Mouse (Mus musculus) MEL (cell line): ENCODE data around the gene Fam102b. TPM values are rescaled to one million over a fixed set of nuclear protein-coding genes. Genes with fewer than 3 reads are reported as not detected.

Experiments
- DNase-seq: peaks from one replicate; pipeline ENCODE4 v3.0.0; 2011; ENCODE audit warnings: low read depth, low spot score
- H3K27ac ChIP-seq: 2 replicates; pipeline ENCODE4 v1.5.1; 2012; ENCODE audit warnings: low read depth, mild to moderate bottlenecking, control low read depth, low read length, moderate library complexity; ENCODE audit not compliant: control insufficient read depth
- H3K27me3 ChIP-seq, 2 experiments: fragments of 150-350 bp in 1 of 2; sonication (generic) in 1 of 2; 2 replicates each; pipeline ENCODE4 v1.6.1; 2012; ENCODE audit warnings: low read length in 2 of 2, mild to moderate bottlenecking in 2 of 2, improper control_type of control experiment in 1 of 2, moderate library complexity in 1 of 2; ENCODE audit not compliant: insufficient read depth in 2 of 2, control insufficient read depth in 1 of 2
- H3K36me3 ChIP-seq, 2 experiments: 2 replicates each; pipeline ENCODE4 v1.6.1; 2012 to 2014; ENCODE audit warnings: low read length in 2 of 2, improper control_type of control experiment in 1 of 2, inconsistent platforms in 1 of 2, mild to moderate bottlenecking in 1 of 2; ENCODE audit not compliant: insufficient read depth in 2 of 2, control insufficient read depth in 1 of 2
- H3K4me1 ChIP-seq, 2 experiments: fragments of 150-350 bp in 1 of 2; sonication (generic) in 1 of 2; 2 replicates each; pipeline ENCODE4 v1.6.1; 2012; ENCODE audit warnings: low read length in 2 of 2, improper control_type of control experiment in 1 of 2, mild to moderate bottlenecking in 1 of 2; ENCODE audit not compliant: insufficient read depth in 2 of 2, control insufficient read depth in 1 of 2
- H3K4me3 ChIP-seq, 2 experiments: fragments of 150-350 bp in 1 of 2; sonication (generic) in 1 of 2; 2 replicates each; pipeline ENCODE4 v1.5.1; 2012; ENCODE audit warnings: low read depth in 2 of 2, low read length in 2 of 2, mild to moderate bottlenecking in 2 of 2, moderate library complexity in 2 of 2, control low read depth in 1 of 2, improper control_type of control experiment in 1 of 2; ENCODE audit not compliant: control insufficient read depth in 1 of 2, insufficient read depth in 1 of 2
- H3K79me2 ChIP-seq: 2 replicates; pipeline ENCODE4 v1.6.1; 2012; ENCODE audit warnings: mild to moderate bottlenecking, low read length, moderate library complexity; ENCODE audit not compliant: control insufficient read depth, poor library complexity, insufficient read depth
- H3K9ac ChIP-seq: 2 replicates; pipeline ENCODE4 v1.6.1; 2012; ENCODE audit warnings: low read depth, mild to moderate bottlenecking, control low read depth, low read length, moderate library complexity; ENCODE audit not compliant: control insufficient read depth, poor library complexity, severe bottlenecking
- H3K9me3 ChIP-seq: fragments of 150-350 bp; sonication (generic); replicated peaks from 2 replicates; pipeline ENCODE4 v1.6.1; 2012; ENCODE audit warnings: mild to moderate bottlenecking, low read length, improper control_type of control experiment, moderate library complexity; ENCODE audit not compliant: insufficient read depth
- BHLHE40 ChIP-seq: IDR thresholded peaks from 2 replicates; pipeline ENCODE4 v1.6.1; 2012; ENCODE audit warnings: low read depth, mild to moderate bottlenecking, inconsistent platforms, low read length, improper control_type of control experiment, borderline replicate concordance
- CHD1 ChIP-seq: IDR thresholded peaks from 2 replicates; pipeline ENCODE4 v1.6.1; 2012; ENCODE audit warnings: low read depth, mild to moderate bottlenecking, inconsistent platforms, low read length, improper control_type of control experiment
- CTCF ChIP-seq, 3 experiments: IDR thresholded peaks in 2 of 3; conservative IDR thresholded peaks in 1 of 3; 2 replicates each; pipeline ENCODE4 v1.5.1; 2011 to 2012; ENCODE audit warnings: low read length in 3 of 3, low read depth in 2 of 3, mild to moderate bottlenecking in 2 of 3, improper control_type of control experiment in 1 of 3, inconsistent platforms in 1 of 3, mixed read lengths in 1 of 3, moderate library complexity in 1 of 3; ENCODE audit not compliant: control insufficient read depth in 1 of 3, insufficient read depth in 1 of 3, poor library complexity in 1 of 3, severe bottlenecking in 1 of 3
- E2F4 ChIP-seq: IDR thresholded peaks from 2 replicates; pipeline ENCODE4 v1.6.1; 2011; ENCODE audit warnings: low read depth, low read length, improper control_type of control experiment, borderline replicate concordance
- ELF1 ChIP-seq: IDR thresholded peaks from 2 replicates; pipeline ENCODE4 v1.6.1; 2014; ENCODE audit warnings: low read depth, mild to moderate bottlenecking, inconsistent platforms, low read length, improper control_type of control experiment, moderate library complexity
- EP300 ChIP-seq, 2 experiments: IDR thresholded peaks; 2 replicates each; pipeline ENCODE4 v1.6.1; 2011; ENCODE audit warnings: improper control_type of control experiment in 2 of 2, low read length in 2 of 2, low read depth in 1 of 2, mild to moderate bottlenecking in 1 of 2
- ETS1 ChIP-seq: IDR thresholded peaks from 2 replicates; pipeline ENCODE4 v1.6.1; 2012; ENCODE audit warnings: low read depth, mild to moderate bottlenecking, inconsistent platforms, low read length, improper control_type of control experiment, moderate library complexity
- GABPA ChIP-seq: IDR thresholded peaks from 2 replicates; pipeline ENCODE4 v1.6.1; 2012; ENCODE audit warnings: low read depth, mild to moderate bottlenecking, inconsistent platforms, low read length, improper control_type of control experiment, moderate library complexity
- GATA1 ChIP-seq: IDR thresholded peaks from 2 replicates; pipeline ENCODE4 v1.6.1; 2011; ENCODE audit warnings: low read depth, low read length, improper control_type of control experiment
- HCFC1 ChIP-seq: IDR thresholded peaks from 2 replicates; pipeline ENCODE4 v1.6.1; 2012; ENCODE audit warnings: low read depth, mild to moderate bottlenecking, inconsistent platforms, low read length, improper control_type of control experiment, moderate library complexity
- JUND ChIP-seq: IDR thresholded peaks from 2 replicates; pipeline ENCODE4 v1.6.1; 2011; ENCODE audit warnings: low read depth, mild to moderate bottlenecking, improper control_type of control experiment, low read length
- KAT2A ChIP-seq: conservative IDR thresholded peaks from 2 replicates; pipeline ENCODE4 v1.6.1; 2012; ENCODE audit warnings: low read depth, low read length, improper control_type of control experiment, inconsistent platforms
- MAFK ChIP-seq: IDR thresholded peaks from 2 replicates; pipeline ENCODE4 v1.6.1; 2011; ENCODE audit warnings: low read depth, mild to moderate bottlenecking, low read length, improper control_type of control experiment, borderline replicate concordance
- MEF2A ChIP-seq: IDR thresholded peaks from 2 replicates; pipeline ENCODE4 v1.6.1; 2014; ENCODE audit warnings: low read depth, mild to moderate bottlenecking, inconsistent platforms, low read length, improper control_type of control experiment; ENCODE audit not compliant: poor library complexity, insufficient replicate concordance, severe bottlenecking; ENCODE audit errors: extremely low read depth
- MXI1 ChIP-seq: IDR thresholded peaks from 2 replicates; pipeline ENCODE4 v1.6.1; 2011; ENCODE audit warnings: mild to moderate bottlenecking, low read depth, low read length, improper control_type of control experiment
- MYB ChIP-seq: IDR thresholded peaks from 2 replicates; pipeline ENCODE4 v1.6.1; 2011; ENCODE audit warnings: mild to moderate bottlenecking, low read depth, low read length, improper control_type of control experiment
- MYC ChIP-seq: IDR thresholded peaks from 2 replicates; pipeline ENCODE4 v1.6.1; 2011; ENCODE audit warnings: low read depth, mild to moderate bottlenecking, low read length, improper control_type of control experiment, moderate library complexity
- POLR2A ChIP-seq, 2 experiments: IDR thresholded peaks; 2 replicates each; pipeline ENCODE4 v1.6.1; 2011 to 2012; ENCODE audit warnings: low read length in 2 of 2, mild to moderate bottlenecking in 2 of 2, control low read depth in 1 of 2, improper control_type of control experiment in 1 of 2, low read depth in 1 of 2, moderate library complexity in 1 of 2; ENCODE audit not compliant: control insufficient read depth in 1 of 2, insufficient read depth in 1 of 2, poor library complexity in 1 of 2
- POLR2AphosphoS5 ChIP-seq: IDR thresholded peaks from 2 replicates; pipeline ENCODE4 v1.6.1; 2012; ENCODE audit warnings: low read depth, borderline replicate concordance, mild to moderate bottlenecking, inconsistent platforms, low read length, moderate library complexity, mixed read lengths
- RCOR1 ChIP-seq: IDR thresholded peaks from 2 replicates; pipeline ENCODE4 v1.6.1; 2012; ENCODE audit warnings: low read depth, mild to moderate bottlenecking, inconsistent platforms, low read length, improper control_type of control experiment
- SIN3A ChIP-seq: IDR thresholded peaks from 2 replicates; pipeline ENCODE4 v1.6.1; 2012; ENCODE audit warnings: low read length, improper control_type of control experiment, inconsistent platforms
- SMC3 ChIP-seq: IDR thresholded peaks from 2 replicates; pipeline ENCODE4 v1.6.1; 2011; ENCODE audit warnings: low read depth, low read length, improper control_type of control experiment
- TAL1 ChIP-seq: IDR thresholded peaks from 2 replicates; pipeline ENCODE4 v1.6.1; 2012; ENCODE audit warnings: mild to moderate bottlenecking, inconsistent platforms, low read length, moderate library complexity, mixed read lengths
- TBP ChIP-seq: IDR thresholded peaks from 2 replicates; pipeline ENCODE4 v1.8.0; 2011; ENCODE audit warnings: low read depth, low read length, improper control_type of control experiment
- TCF12 ChIP-seq: IDR thresholded peaks from 2 replicates; pipeline ENCODE4 v1.6.1; 2014; ENCODE audit warnings: low read depth, mild to moderate bottlenecking, inconsistent platforms, low read length, improper control_type of control experiment, moderate library complexity
- UBTF ChIP-seq: IDR thresholded peaks from 2 replicates; pipeline ENCODE4 v1.6.1; 2012; ENCODE audit warnings: low read depth, mild to moderate bottlenecking, inconsistent platforms, low read length, improper control_type of control experiment, moderate library complexity, borderline replicate concordance; ENCODE audit not compliant: insufficient read depth
- USF1 ChIP-seq: IDR thresholded peaks from 2 replicates; pipeline ENCODE4 v1.6.1; 2014; ENCODE audit warnings: low read depth, mild to moderate bottlenecking, inconsistent platforms, low read length, improper control_type of control experiment, moderate library complexity
- ZC3H11A ChIP-seq: IDR thresholded peaks from 2 replicates; pipeline ENCODE4 v1.6.1; 2012; ENCODE audit warnings: low read depth, mild to moderate bottlenecking, inconsistent platforms, low read length, improper control_type of control experiment
- polyA plus RNA-seq, 2 experiments: library from polyadenylated mRNA; stranded (reverse) in 1 of 2; unstranded in 1 of 2; fragments of >175 nt in 1 of 2; fragments of >200 nt in 1 of 2; gene quantifications; 2 replicates each; pipeline versions ENCODE4 v1.2.1 to v1.2.4; 2012; ENCODE audit warnings: low replicate concordance in 2 of 2, low read depth in 1 of 2; ENCODE audit not compliant: insufficient read length in 2 of 2, insufficient read depth in 1 of 2, missing spikeins in 1 of 2
- total RNA-seq: library from RNA; depleted of rRNA; stranded (reverse); fragments of 300-350 nt; gene quantifications from 2 replicates; pipeline ENCODE4 v1.2.3, GENCODE M21; 2012

Fam102b gene
- total and polyA plus RNA-seq, 3 experiments, result 10.4 to 26.9 (median 14.1) TPM

DNA sequence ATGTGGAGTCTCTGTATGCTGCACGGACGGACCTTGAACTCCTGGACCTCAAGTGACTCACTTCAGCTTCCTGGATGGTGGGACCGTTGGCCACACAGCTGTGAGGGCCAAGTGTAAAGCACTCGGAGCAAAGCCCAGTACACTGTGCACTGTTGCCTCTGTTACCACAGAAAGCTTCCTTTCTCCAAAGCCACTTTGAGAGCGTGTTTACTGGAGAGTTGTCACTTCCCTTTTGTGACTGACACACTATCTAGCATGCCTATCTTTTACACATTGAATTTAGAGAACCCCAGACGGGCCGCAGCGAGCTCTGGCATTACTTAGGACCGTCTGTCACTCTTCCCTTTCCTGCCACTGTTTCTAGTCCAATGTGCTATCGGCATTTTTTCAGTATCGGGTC is 30.1 kb downstream of the Fam102b start (continued):
- no peak for TF ChIP-seq ZC3H11A

DNA sequence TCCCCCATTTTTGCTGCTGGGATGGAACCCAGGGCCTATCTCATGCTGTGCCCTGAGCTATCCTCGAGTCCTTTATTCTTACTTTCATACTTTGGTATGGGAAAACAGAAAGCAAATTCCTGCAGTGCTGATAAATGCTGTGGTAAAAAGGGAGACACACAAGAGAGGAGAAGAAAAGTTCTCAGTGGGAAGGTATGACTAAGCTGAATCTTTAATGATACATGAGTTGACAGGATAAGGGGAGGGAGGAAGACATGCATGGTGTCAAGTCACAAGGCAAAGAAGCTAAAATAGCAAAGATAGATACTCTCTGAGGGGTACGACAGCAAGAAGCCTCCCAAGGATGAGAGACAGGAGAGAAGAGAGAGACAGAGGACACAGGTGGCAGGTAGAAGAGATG is 32.0 kb downstream of the Fam102b start:
- Histone ChIP-seq H3K9ac (peak overlapping the region; percentile 33; the same call in 1 of the 2 replicates), H3K36me3 (peaks cover 0 to 40% of the 10 kb centered on the region in 2 experiments; a peak in 2 of 4 replicates), H3K4me3 (peak overlapping the region in 1 of 2 experiments; percentile 10; a peak in 1 of 4 replicates), H3K4me1 (peaks cover 22 to 25% of the 10 kb centered on the region in 2 experiments), H3K79me2 (no peaks in the 10 kb centered on the region)
- DNase-seq, result peak; percentile 68
- TF ChIP-seq ETS1 (peak; percentile 83), GABPA (peak; percentile 34; the same call in 1 of the 2 replicates), TAL1 (peak; percentile 38), POLR2A (IDR thresholded peaks at IDR 0.05; ENCODE audit: control insufficient read depth in 1 of 2, insufficient read depth in 1 of 2, low read depth in 1 of 2, low read length in 2 of 2, poor library complexity in 1 of 2) (no peak), ZC3H11A (no peak), MXI1 (peak; percentile 72; the same call in 1 of the 2 replicates), SMC3 (no peak), JUND (no peak), POLR2AphosphoS5 (no peak), CHD1 (0 out of 2 replicates have a peak, but pooled peaks have one; percentile 58), GATA1 (peak; percentile 28; the same call in 1 of the 2 replicates), HCFC1 (no peak), SIN3A (peak; percentile 77), BHLHE40 (no peak), TCF12 (0 out of 2 replicates have a peak, but pooled peaks have one; percentile 20), TBP (0 out of 2 replicates have a peak, but pooled peaks have one; percentile 12), MAFK (peak; percentile 63; the same call in 1 of the 2 replicates), ELF1 (no peak), MYC (0 out of 2 replicates have a peak, but pooled peaks have one; percentile 36), EP300 (IDR thresholded peaks at IDR 0.05; ENCODE audit: low read depth in 1 of 2, low read length in 2 of 2) (peak; percentile 60 to 75; a peak in 3 of 4 replicates), MYB (no peak), USF1 (no peak), E2F4 (no peak), MEF2A (no peak), KAT2A (no peak), CTCF (IDR thresholded peaks at IDR 0.05 in 2 of 3, conservative IDR thresholded peaks at IDR 0.05 in 1 of 3; ENCODE audit: control insufficient read depth in 1 of 3, insufficient read depth in 1 of 3, low read depth in 2 of 3, low read length in 3 of 3, poor library complexity in 1 of 3, severe bottlenecking in 1 of 3) (no peak), UBTF (no peak), RCOR1 (peak; percentile 50; the same call in 1 of the 2 replicates)
- TF ChIP-seq, all 39 proteins: peak for 13
- Histone ChIP-seq H3K27me3 (no peaks in the 10 kb centered on the region), H3K9me3 (no peaks in the 10 kb centered on the region), H3K27ac (peak overlapping the region; percentile 70)
